ENCODE assay signal across 22 mouse cellular contexts in genomic region chr1:187316555-187316954, GRCm38 (mm10).
DNase-seq lines count a peak whose midpoint lies in the region; ATAC-seq and TF ChIP-seq lines count a peak whose summit lies in the region.
"Had no signal": no experiment of that assay in that cellular context is flagged by ENCODE, and none has a peak within 500 bp of the region (broad histone marks: within the 10 kb centered on the region; RNA-seq: fewer than 3 reads in every experiment).

No protein-coding gene starts in this region.

- no peak overlapping the region for H3K9ac ChIP-seq in intestine, embryonic 15.5 days
- H3K9ac ChIP-seq in intestine, embryonic 16.5 days (ENCODE audit: low read depth, low read length) = no peak overlapping the region
- no peak overlapping the region for H3K9ac ChIP-seq in intestine, postnatal 0 days (ENCODE audit: low read depth, low read length)
- no peak overlapping the region for H3K9ac ChIP-seq in stomach, embryonic 14.5 days (replicated peaks; ENCODE audit: low read depth, low read length)
- H3K9ac ChIP-seq in forebrain, embryonic 11.5 days (ENCODE audit: low read length) = no peak overlapping the region
- H3K9ac ChIP-seq in forebrain, embryonic 16.5 days (replicated peaks; ENCODE audit: low read depth, low read length) = no peak overlapping the region
- H3K9ac ChIP-seq: embryonic facial prominence, embryonic 12.5 days; embryonic facial prominence, embryonic 15.5 days; forebrain, embryonic 13.5 days; forebrain, embryonic 15.5 days had no signal

- no peak overlapping the region for H3K4me3 ChIP-seq in intestine, embryonic 15.5 days (replicated peaks)
- H3K4me3 ChIP-seq in intestine, embryonic 16.5 days (ENCODE audit: low read length) = no peak overlapping the region
- H3K4me3 ChIP-seq in intestine, postnatal 0 days (ENCODE audit: low read depth, low read length) = no peak overlapping the region
- H3K4me3 ChIP-seq in stomach, embryonic 14.5 days (ENCODE audit: low read depth, low read length) = no peak overlapping the region
- no peak overlapping the region for H3K4me3 ChIP-seq in forebrain, embryonic 11.5 days (ENCODE audit: low read depth, low read length)
- no peak overlapping the region for H3K4me3 ChIP-seq in forebrain, embryonic 16.5 days (replicated peaks; ENCODE audit: low read length)
- H3K4me3 ChIP-seq: embryonic facial prominence, embryonic 12.5 days; embryonic facial prominence, embryonic 15.5 days; erythroblast, embryonic 14.5 days; forebrain, embryonic 10.5 days; forebrain, embryonic 13.5 days; forebrain, embryonic 15.5 days had no signal

- DNase-seq in forebrain, embryonic 11.5 days (ENCODE audit: low spot score) = no peak
- DNase-seq: adrenal gland, adult 2 months; adrenal gland, postnatal 10 days; adrenal gland, postnatal 25 days; cerebellum, adult 11 months; cerebellum, adult 18-20 months; cerebellum, adult 8-10 months; cerebellum, adult 9-11 months; cerebellum, postnatal 14 days; cerebellum, postnatal 36 days; embryo, embryonic 11 days had no signal

- no peak overlapping the region for H3K4me2 ChIP-seq in intestine, embryonic 15.5 days (replicated peaks)
- no peak overlapping the region for H3K4me2 ChIP-seq in intestine, embryonic 16.5 days (ENCODE audit: low read depth, low read length)
- no peak overlapping the region for H3K4me2 ChIP-seq in intestine, postnatal 0 days (replicated peaks; ENCODE audit: low read depth)
- H3K4me2 ChIP-seq in stomach, embryonic 14.5 days (replicated peaks; ENCODE audit: low read depth, low read length) = no peak overlapping the region
- no peak overlapping the region for H3K4me2 ChIP-seq in forebrain, embryonic 11.5 days (ENCODE audit: low read depth, low read length, severe bottlenecking)
- no peak overlapping the region for H3K4me2 ChIP-seq in forebrain, embryonic 16.5 days (ENCODE audit: low read length)
- H3K4me2 ChIP-seq: embryonic facial prominence, embryonic 12.5 days; embryonic facial prominence, embryonic 15.5 days; forebrain, embryonic 13.5 days; forebrain, embryonic 15.5 days had no signal

- H3K36me3 ChIP-seq in intestine, embryonic 15.5 days = no peaks in the 10 kb centered on the region
- H3K36me3 ChIP-seq in intestine, embryonic 16.5 days (ENCODE audit: control insufficient read depth, insufficient read depth, low read length) = no peaks in the 10 kb centered on the region
- peaks cover 7% of the 10 kb centered on the region; the same call in 1 of the 2 replicates for H3K36me3 ChIP-seq in intestine, postnatal 0 days (ENCODE audit: control insufficient read depth, insufficient read depth)
- no peaks in the 10 kb centered on the region for H3K36me3 ChIP-seq in stomach, embryonic 14.5 days (ENCODE audit: control insufficient read depth, insufficient read depth, low read length)
- no peaks in the 10 kb centered on the region for H3K36me3 ChIP-seq in forebrain, embryonic 11.5 days (ENCODE audit: control insufficient read depth, insufficient read depth, low read length)
- H3K36me3 ChIP-seq in forebrain, embryonic 16.5 days (ENCODE audit: control insufficient read depth, insufficient read depth) = no peaks in the 10 kb centered on the region
- H3K36me3 ChIP-seq: embryonic facial prominence, embryonic 12.5 days; embryonic facial prominence, embryonic 15.5 days; forebrain, embryonic 15.5 days had no signal

- H3K4me1 ChIP-seq in intestine, embryonic 15.5 days (replicated peaks) = no peaks in the 10 kb centered on the region
- H3K4me1 ChIP-seq in intestine, embryonic 16.5 days (ENCODE audit: control insufficient read depth, insufficient read depth, low read length) = 0 out of 2 replicates have a peak, but pooled peaks cover 6% of the 10 kb centered on the region
- H3K4me1 ChIP-seq in intestine, postnatal 0 days (replicated peaks; ENCODE audit: control insufficient read depth, insufficient read depth, low read length) = no peaks in the 10 kb centered on the region
- H3K4me1 ChIP-seq in stomach, embryonic 14.5 days (ENCODE audit: control insufficient read depth, insufficient read depth, low read length) = no peaks in the 10 kb centered on the region
- no peaks in the 10 kb centered on the region for H3K4me1 ChIP-seq in forebrain, embryonic 11.5 days (replicated peaks; ENCODE audit: control insufficient read depth, insufficient read depth, low read length)
- no peaks in the 10 kb centered on the region for H3K4me1 ChIP-seq in forebrain, embryonic 16.5 days (replicated peaks; ENCODE audit: control insufficient read depth, insufficient read depth, low read length)
- H3K4me1 ChIP-seq: embryonic facial prominence, embryonic 15.5 days; forebrain, embryonic 13.5 days; forebrain, embryonic 15.5 days had no signal

- WGBS in intestine, embryonic 15.5 days = 85% methylated on average over 8 of the region's 8 CpGs
- WGBS in intestine, embryonic 16.5 days = 81% methylated on average over 8 of the region's 8 CpGs
- WGBS in intestine, postnatal 0 days = 74% methylated on average over 8 of the region's 8 CpGs
- WGBS in stomach, embryonic 14.5 days = 80% methylated on average over 8 of the region's 8 CpGs
- WGBS in forebrain, embryonic 11.5 days = 79% methylated on average over 8 of the region's 8 CpGs
- 83% methylated on average over 8 of the region's 8 CpGs for WGBS in forebrain, embryonic 16.5 days

- H3K27me3 ChIP-seq in intestine, embryonic 15.5 days (replicated peaks) = no peaks in the 10 kb centered on the region
- no peaks in the 10 kb centered on the region for H3K27me3 ChIP-seq in intestine, embryonic 16.5 days (replicated peaks; ENCODE audit: control insufficient read depth, insufficient read depth, low read length)
- H3K27me3 ChIP-seq in intestine, postnatal 0 days (replicated peaks; ENCODE audit: control insufficient read depth, insufficient read depth, low read length) = no peaks in the 10 kb centered on the region
- H3K27me3 ChIP-seq in stomach, embryonic 14.5 days (ENCODE audit: control insufficient read depth, insufficient read depth, low read length) = no peaks in the 10 kb centered on the region
- H3K27me3 ChIP-seq in forebrain, embryonic 11.5 days (ENCODE audit: control insufficient read depth, insufficient read depth, low read length) = no peaks in the 10 kb centered on the region
- no peaks in the 10 kb centered on the region for H3K27me3 ChIP-seq in forebrain, embryonic 16.5 days (replicated peaks; ENCODE audit: control insufficient read depth, insufficient read depth, low read length)
- H3K27me3 ChIP-seq: embryonic facial prominence, embryonic 12.5 days; embryonic facial prominence, embryonic 15.5 days; forebrain, embryonic 13.5 days; forebrain, embryonic 15.5 days had no signal

- no peaks in the 10 kb centered on the region for H3K9me3 ChIP-seq in intestine, embryonic 15.5 days
- H3K9me3 ChIP-seq in intestine, embryonic 16.5 days (ENCODE audit: control insufficient read depth, low read length) = no peaks in the 10 kb centered on the region
- H3K9me3 ChIP-seq in intestine, postnatal 0 days (ENCODE audit: control insufficient read depth) = no peaks in the 10 kb centered on the region
- H3K9me3 ChIP-seq in stomach, embryonic 14.5 days (ENCODE audit: control insufficient read depth, low read depth, low read length) = no peaks in the 10 kb centered on the region
- H3K9me3 ChIP-seq in forebrain, embryonic 11.5 days (ENCODE audit: control insufficient read depth, low read length) = no peaks in the 10 kb centered on the region
- no peaks in the 10 kb centered on the region for H3K9me3 ChIP-seq in forebrain, embryonic 16.5 days (ENCODE audit: control insufficient read depth, low read length)
- H3K9me3 ChIP-seq: embryonic facial prominence, embryonic 12.5 days; embryonic facial prominence, embryonic 15.5 days; forebrain, embryonic 10.5 days; forebrain, embryonic 13.5 days; forebrain, embryonic 15.5 days had no signal

- peak; percentile 42; the same call in 1 of the 2 replicates for ATAC-seq in intestine, embryonic 15.5 days
- no peak; the same call in 1 of the 2 replicates for ATAC-seq in intestine, embryonic 16.5 days
- ATAC-seq in intestine, postnatal 0 days = peak; percentile 60
- peak; percentile 46; the same call in 1 of the 2 replicates for ATAC-seq in stomach, embryonic 14.5 days (ENCODE audit: insufficient number of reproducible peaks, insufficient read depth, low FRiP score, low read depth)
- ATAC-seq in forebrain, embryonic 11.5 days (replicated peaks; ENCODE audit: low FRiP score) = no peak
- ATAC-seq in forebrain, embryonic 16.5 days = no peak
- ATAC-seq: forebrain, embryonic 13.5 days; forebrain, embryonic 15.5 days had no signal

- no peak for TF ChIP-seq CTCF in intestine, postnatal 0 days (IDR thresholded peaks at IDR 0.05; ENCODE audit: low read depth)

- H3K27ac ChIP-seq in intestine, embryonic 15.5 days = no peak overlapping the region
- H3K27ac ChIP-seq in intestine, embryonic 16.5 days (ENCODE audit: low read length) = no peak overlapping the region
- no peak overlapping the region for H3K27ac ChIP-seq in intestine, postnatal 0 days (ENCODE audit: low read depth, low read length)
- H3K27ac ChIP-seq in stomach, embryonic 14.5 days (ENCODE audit: low read length) = no peak overlapping the region
- H3K27ac ChIP-seq in forebrain, embryonic 11.5 days (ENCODE audit: low read depth, low read length) = no peak overlapping the region
- no peak overlapping the region for H3K27ac ChIP-seq in forebrain, embryonic 16.5 days (ENCODE audit: low read length)
- H3K27ac ChIP-seq: embryonic facial prominence, embryonic 12.5 days; embryonic facial prominence, embryonic 15.5 days; forebrain, embryonic 10.5 days; forebrain, embryonic 13.5 days; forebrain, embryonic 15.5 days had no signal

Comparison
In these comparisons a context has a peak if more than half of its experiments do, and no peak if none do; other contexts are left out.
1. ATAC-seq: peak in intestine, embryonic 15.5 days (single experiment), intestine, postnatal 0 days (single experiment) and stomach, embryonic 14.5 days (single experiment); none in intestine, embryonic 16.5 days (single experiment), forebrain, embryonic 11.5 days (single experiment) and forebrain, embryonic 16.5 days (single experiment).